Mouse (Mus musculus): Measurements from ENCODE around the gene Ror2.

Gene Ror2

GRCm38 (mm10) chr13:53130032-53130431 lies 155.9 kb downstream of the Ror2 start:
- DNase-seq (ENCODE audit: low read depth) = no peak

- no peak for DNase-seq (ENCODE audit: low read depth)
These were observed 160.3 kb downstream of the Ror2 start for GRCm38 (mm10) chr13:53125627-53126026.

GRCm38 (mm10) chr13:53122085-53122484 lies 163.8 kb downstream of the Ror2 start:
- no peak for DNase-seq (ENCODE audit: low read depth)

- DNase-seq (ENCODE audit: low read depth) = no peak
These were observed 165.0 kb downstream of the Ror2 start for GRCm38 (mm10) chr13:53120906-53121305.

- DNase-seq (ENCODE audit: low read depth) = peak; percentile 59
These were observed 166.1 kb downstream of the Ror2 start for GRCm38 (mm10) chr13:53119586-53120426.

- DNase-seq (ENCODE audit: low read depth) = no peak
These were observed 167.5 kb downstream of the Ror2 start for GRCm38 (mm10) chr13:53118398-53118797.

- no peak for DNase-seq (ENCODE audit: low read depth)
These were observed 168.0 kb downstream of the Ror2 start for GRCm38 (mm10) chr13:53117921-53118320.

- no peak for DNase-seq (ENCODE audit: low read depth)
These were observed 175.7 kb downstream of the Ror2 start for GRCm38 (mm10) chr13:53110249-53110578.

- peak; percentile 96 for DNase-seq (ENCODE audit: low read depth)
These were observed 176.2 kb downstream of the Ror2 start for GRCm38 (mm10) chr13:53109560-53110248.

GRCm38 (mm10) chr13:53106676-53107075 lies 179.2 kb downstream of the Ror2 start:
- DNase-seq (ENCODE audit: low read depth) = no peak

GRCm38 (mm10) chr13:53099771-53100682 lies 185.9 kb downstream of the Ror2 start:
- no peak for DNase-seq (ENCODE audit: low read depth)

- DNase-seq (ENCODE audit: low read depth) = peak; percentile 75
These were observed 189.3 kb downstream of the Ror2 start for GRCm38 (mm10) chr13:53096615-53097014.

GRCm38 (mm10) chr13:53095222-53095621 lies 190.7 kb downstream of the Ror2 start:
- peak; percentile 25 for DNase-seq (ENCODE audit: low read depth)

- no peak for DNase-seq (ENCODE audit: low read depth)
These were observed 191.3 kb downstream of the Ror2 start for GRCm38 (mm10) chr13:53094658-53095057.

GRCm38 (mm10) chr13:53093407-53093806 lies 192.5 kb downstream of the Ror2 start:
- no peak for DNase-seq (ENCODE audit: low read depth)

GRCm38 (mm10) chr13:53086552-53087282 lies 199.2 kb downstream of the Ror2 start:
- DNase-seq (ENCODE audit: low read depth) = no peak

GRCm38 (mm10) chr13:53081846-53082245 lies 204.1 kb downstream of the Ror2 start:
- no peak for DNase-seq (ENCODE audit: low read depth)

GRCm38 (mm10) chr13:53077732-53078345 lies 208.1 kb downstream of the Ror2 start:
- DNase-seq (ENCODE audit: low read depth) = no peak

GRCm38 (mm10) chr13:53075006-53075405 lies 210.9 kb downstream of the Ror2 start:
- no peak for DNase-seq (ENCODE audit: low read depth)

- no peak for DNase-seq (ENCODE audit: low read depth)
These were observed 216.7 kb downstream of the Ror2 start for GRCm38 (mm10) chr13:53069076-53069690.

GRCm38 (mm10) chr13:53068461-53068860 lies 217.5 kb downstream of the Ror2 start:
- no peak for DNase-seq (ENCODE audit: low read depth)
